Mouse (Mus musculus) lung, postnatal 0 days (tissue): ENCODE measurements at regions not wholly inside any gene's neighbourhood (a gene's known extent, or its start where the extent isn't known, plus 50 kb on each side); places are given as distances from the start of the nearest gene placed in this dataset.

ENCODE experiments used
- CTCF ChIP-seq: IDR thresholded peaks from 2 replicates; pipeline ENCODE4 v1.5.1; 2016; ENCODE audit warnings: antibody characterized with exemption, mild to moderate bottlenecking
- EP300 ChIP-seq: IDR thresholded peaks from 2 replicates; pipeline ENCODE4 v1.6.1; 2016; ENCODE audit warnings: antibody characterized with exemption, mild to moderate bottlenecking, control low read depth

- TF ChIP-seq CTCF (peak; percentile 14; the same call in 1 of the 2 replicates), EP300 (no peak; the same call in 1 of the 2 replicates)
These were observed 104.3 kb upstream of the Foxn2 start for GRCm38 (mm10) chr17:88336140-88336769.
